Mouse (Mus musculus): Measurements from ENCODE around the gene Etv5.

- TF ChIP-seq CTCF (IDR thresholded peaks at IDR 0.05; ENCODE audit: borderline replicate concordance, insufficient read depth, low read length) (no peak), POLR2A (IDR thresholded peaks at IDR 0.05; ENCODE audit: low read depth, low read length) (peak; percentile 17; the same call in 1 of the 2 replicates)
Observed at GRCm38 (mm10) chr16:22434530-22434929, 5.0 kb downstream of the Etv5 start.

Measured in embryonic fibroblast, embryonic 13.5 days (primary cell).